Mouse (Mus musculus) G1E (cell line): Measurements from ENCODE around the gene Ttll6.

Source experiments
- CTCF ChIP-seq: IDR thresholded peaks from 2 replicates; pipeline ENCODE4 v1.5.1; 2012; ENCODE audit warnings: low read depth, low read length, inconsistent platforms, mixed read lengths
- GATA1 ChIP-seq: IDR thresholded peaks from 2 replicates; pipeline ENCODE4 v1.6.1; 2012; ENCODE audit warnings: borderline replicate concordance, low read length, inconsistent platforms, mixed read lengths
- POLR2AphosphoS5 ChIP-seq: IDR thresholded peaks from 2 replicates; pipeline ENCODE4 v1.6.1; 2012; ENCODE audit warnings: low read depth, low read length, inconsistent platforms; ENCODE audit not compliant: insufficient replicate concordance
- TAL1 ChIP-seq: conservative IDR thresholded peaks from 2 replicates; pipeline ENCODE4 v1.6.1; 2012; ENCODE audit warnings: low read depth, low read length, inconsistent platforms, mixed read lengths

- TF ChIP-seq POLR2AphosphoS5, result no peak
- TF ChIP-seq CTCF, result peak; percentile 93
- no peak for TF ChIP-seq TAL1
- no peak for TF ChIP-seq GATA1
These were observed 40.2 kb upstream of the Ttll6 start for GRCm38 (mm10) chr11:96093361-96093760.
